Mouse (Mus musculus): ENCODE data around the gene Vamp4. TPM values are rescaled to one million over a fixed set of nuclear protein-coding genes. Genes with fewer than 3 reads are reported as not detected.
A peak's percentile ranks its signal among the peaks of the same experiment; 100 is the strongest.

The Vamp4 gene
- polyA plus RNA-seq (2016; fragmentation: Nextera tagmentation; extraction: Ambion mirVana) = 36.3 and 37.8 TPM in 2 replicates

- peaks cover 21% of the 10 kb centered on the region for H3K4me1 ChIP-seq (replicated peaks)
- peak; percentile 98 for ATAC-seq (ENCODE audit: insufficient number of reproducible peaks, low FRiP score)
- peaks cover 12% of the 10 kb centered on the region for H3K36me3 ChIP-seq
- H3K4me2 ChIP-seq = peak within 1 kb of the TSS; percentile 89
- peak within 1 kb of the TSS; percentile 85 for H3K27ac ChIP-seq (ENCODE audit: poor library complexity, severe bottlenecking)
- H3K9ac ChIP-seq = peak within 1 kb of the TSS; percentile 91
- H3K9me3 ChIP-seq (replicated peaks) = peaks cover 5% of the 10 kb centered on the region; the same call in 1 of the 2 replicates
- H3K27me3 ChIP-seq (replicated peaks) = no peaks in the 10 kb centered on the region
- H3K4me3 ChIP-seq = peak within 1 kb of the TSS; percentile 85
- under 1% methylated on average over 38 of the region's 43 CpGs for WGBS
Measured at GRCm38 (mm10) chr1:162570260-162570748, at the start of gene Vamp4. Vamp4 (plus strand) TSS chr1:162570515.

- H3K27me3 ChIP-seq (replicated peaks) = no peaks in the 10 kb centered on the region
- H3K36me3 ChIP-seq = peaks cover 30% of the 10 kb centered on the region
- 40% methylated on average over 2 of the region's 2 CpGs for WGBS
- H3K4me3 ChIP-seq = no peak overlapping the region
- H3K9ac ChIP-seq = no peak overlapping the region
- no peak for ATAC-seq (ENCODE audit: insufficient number of reproducible peaks, low FRiP score)
- H3K9me3 ChIP-seq (replicated peaks) = peaks cover 7% of the 10 kb centered on the region
- no peak overlapping the region for H3K4me2 ChIP-seq
- no peak overlapping the region for H3K27ac ChIP-seq (ENCODE audit: poor library complexity, severe bottlenecking)
- H3K4me1 ChIP-seq (replicated peaks) = no peaks in the 10 kb centered on the region
Measured at GRCm38 (mm10) chr1:162529651-162530050, 40.7 kb upstream of the Vamp4 start.

- no peak for ATAC-seq (ENCODE audit: insufficient number of reproducible peaks, low FRiP score)
- Histone ChIP-seq H3K9ac (no peak overlapping the region), H3K4me2 (no peak overlapping the region), H3K9me3 (replicated peaks) (peaks cover 7% of the 10 kb centered on the region), H3K27me3 (replicated peaks) (no peaks in the 10 kb centered on the region), H3K4me3 (no peak overlapping the region), H3K4me1 (replicated peaks) (no peaks in the 10 kb centered on the region), H3K36me3 (peaks cover 40% of the 10 kb centered on the region), H3K27ac (ENCODE audit: poor library complexity, severe bottlenecking) (no peak overlapping the region)
- WGBS = 83% methylated on average over 1 of the region's 1 CpGs
Measured at GRCm38 (mm10) chr1:162530666-162531065, 39.6 kb upstream of the Vamp4 start.

- 71% methylated on average over 4 of the region's 4 CpGs for WGBS
- ATAC-seq (ENCODE audit: insufficient number of reproducible peaks, low FRiP score) = no peak
- Histone ChIP-seq H3K4me3 (no peak overlapping the region), H3K4me2 (no peak overlapping the region), H3K27ac (ENCODE audit: poor library complexity, severe bottlenecking) (no peak overlapping the region), H3K9me3 (replicated peaks) (peaks cover 7% of the 10 kb centered on the region), H3K27me3 (replicated peaks) (no peaks in the 10 kb centered on the region), H3K9ac (no peak overlapping the region), H3K36me3 (peaks cover 50% of the 10 kb centered on the region), H3K4me1 (replicated peaks) (no peaks in the 10 kb centered on the region)
Measured at GRCm38 (mm10) chr1:162531584-162531983, 38.7 kb upstream of the Vamp4 start.

- no peaks in the 10 kb centered on the region for H3K4me1 ChIP-seq (replicated peaks)
- no peak overlapping the region for H3K27ac ChIP-seq (ENCODE audit: poor library complexity, severe bottlenecking)
- no peak overlapping the region for H3K4me3 ChIP-seq
- ATAC-seq (ENCODE audit: insufficient number of reproducible peaks, low FRiP score) = no peak
- peaks cover 7% of the 10 kb centered on the region for H3K9me3 ChIP-seq (replicated peaks)
- H3K36me3 ChIP-seq = peaks cover 57% of the 10 kb centered on the region
- H3K4me2 ChIP-seq = no peak overlapping the region
- no peaks in the 10 kb centered on the region for H3K27me3 ChIP-seq (replicated peaks)
- no peak overlapping the region for H3K9ac ChIP-seq
- WGBS = 68% methylated on average over 4 of the region's 4 CpGs
Measured at GRCm38 (mm10) chr1:162532330-162532729, 38.0 kb upstream of the Vamp4 start.

GRCm38 (mm10) chr1:162533766-162534560, 36.4 kb upstream of the Vamp4 start:
- Histone ChIP-seq H3K27ac (ENCODE audit: poor library complexity, severe bottlenecking) (no peak overlapping the region), H3K9ac (no peak overlapping the region), H3K9me3 (replicated peaks) (no peaks in the 10 kb centered on the region), H3K4me1 (replicated peaks) (no peaks in the 10 kb centered on the region), H3K4me3 (no peak overlapping the region), H3K27me3 (replicated peaks) (no peaks in the 10 kb centered on the region), H3K36me3 (peaks cover 63% of the 10 kb centered on the region), H3K4me2 (no peak overlapping the region)
- ATAC-seq (ENCODE audit: insufficient number of reproducible peaks, low FRiP score) = no peak
- 92% methylated on average over 14 of the region's 14 CpGs for WGBS

GRCm38 (mm10) chr1:162543231-162543630, 27.1 kb upstream of the Vamp4 start:
- Histone ChIP-seq H3K4me3 (no peak overlapping the region), H3K4me2 (no peak overlapping the region), H3K9me3 (replicated peaks) (no peaks in the 10 kb centered on the region), H3K9ac (no peak overlapping the region), H3K27me3 (replicated peaks) (no peaks in the 10 kb centered on the region), H3K27ac (ENCODE audit: poor library complexity, severe bottlenecking) (no peak overlapping the region), H3K4me1 (replicated peaks) (peaks cover 10% of the 10 kb centered on the region; the same call in 1 of the 2 replicates), H3K36me3 (peaks cover 76% of the 10 kb centered on the region)
- ATAC-seq (ENCODE audit: insufficient number of reproducible peaks, low FRiP score) = no peak
- WGBS = 91% methylated on average over 1 of the region's 1 CpGs

- Histone ChIP-seq H3K4me1 (replicated peaks) (peaks cover 10% of the 10 kb centered on the region; the same call in 1 of the 2 replicates), H3K9ac (peak overlapping the region; percentile 78), H3K27me3 (replicated peaks) (no peaks in the 10 kb centered on the region), H3K9me3 (replicated peaks) (no peaks in the 10 kb centered on the region), H3K36me3 (peaks cover 36% of the 10 kb centered on the region), H3K27ac (ENCODE audit: poor library complexity, severe bottlenecking) (peak overlapping the region; percentile 41; the same call in 1 of the 2 replicates), H3K4me3 (peak overlapping the region; percentile 64), H3K4me2 (peak overlapping the region; percentile 94)
- ATAC-seq (ENCODE audit: insufficient number of reproducible peaks, low FRiP score) = no peak
- 5% methylated on average over 10 of the region's 10 CpGs for WGBS
Measured at GRCm38 (mm10) chr1:162547607-162548006, 22.7 kb upstream of the Vamp4 start.

GRCm38 (mm10) chr1:162548016-162548916, 22.0 kb upstream of the Vamp4 start, which contains the start of gene Mettl13:
Mettl13 (minus strand) TSS chr1:162548551.
- peaks cover 29% of the 10 kb centered on the region for H3K36me3 ChIP-seq

GRCm38 (mm10) chr1:162548917-162549613, 21.2 kb upstream of the Vamp4 start:
- no peak for ATAC-seq (ENCODE audit: insufficient number of reproducible peaks, low FRiP score)
- peaks cover 14% of the 10 kb centered on the region; the same call in 1 of the 2 replicates for H3K4me1 ChIP-seq (replicated peaks)
- H3K36me3 ChIP-seq = peaks cover 24% of the 10 kb centered on the region
- H3K27me3 ChIP-seq (replicated peaks) = no peaks in the 10 kb centered on the region
- H3K4me2 ChIP-seq = peak overlapping the region; percentile 94
- 63% methylated on average over 10 of the region's 10 CpGs for WGBS
- H3K4me3 ChIP-seq = peak overlapping the region; percentile 64
- peak overlapping the region; percentile 78 for H3K9ac ChIP-seq
- peak overlapping the region; percentile 44; the same call in 1 of the 2 replicates for H3K27ac ChIP-seq (ENCODE audit: poor library complexity, severe bottlenecking)
- no peaks in the 10 kb centered on the region for H3K9me3 ChIP-seq (replicated peaks)

More at GRCm38 (mm10) chr1:162548016-162548916, 22.0 kb upstream of the Vamp4 start, which contains the start of gene Mettl13:
- H3K9ac ChIP-seq = peak within 1 kb of the TSS; percentile 78
- H3K9me3 ChIP-seq (replicated peaks) = no peaks in the 10 kb centered on the region
- WGBS = under 1% methylated on average over 52 of the region's 52 CpGs
- H3K4me3 ChIP-seq = peak within 1 kb of the TSS; percentile 64
- H3K27ac ChIP-seq (ENCODE audit: poor library complexity, severe bottlenecking) = peak within 1 kb of the TSS; percentile 44
- peak within 1 kb of the TSS; percentile 94 for H3K4me2 ChIP-seq
- H3K4me1 ChIP-seq (replicated peaks) = peaks cover 14% of the 10 kb centered on the region; the same call in 1 of the 2 replicates
- peak; percentile 100 for ATAC-seq (ENCODE audit: insufficient number of reproducible peaks, low FRiP score)
- no peaks in the 10 kb centered on the region for H3K27me3 ChIP-seq (replicated peaks)
